Mouse (Mus musculus) testis, adult 2 months (tissue): ENCODE results near the gene Mtg2. TPM values are rescaled to one million over a fixed set of nuclear protein-coding genes. Genes with fewer than 3 reads are reported as not detected.

Experiments used
- H3K27ac ChIP-seq: fragments of 200-500 bp; 2 replicates; pipeline ENCODE4 v1.5.1; 2012; ENCODE audit warnings: low read depth, low read length; ENCODE audit not compliant: control insufficient read depth, insufficient read depth
- H3K27me3 ChIP-seq: fragments of 200-500 bp; 2 replicates; pipeline ENCODE4 v1.6.1; 2012; ENCODE audit warnings: mild to moderate bottlenecking, low read length, moderate library complexity; ENCODE audit not compliant: control insufficient read depth, insufficient read depth
- H3K36me3 ChIP-seq: fragments of 200-500 bp; 2 replicates; pipeline ENCODE4 v1.6.1; 2012; ENCODE audit warnings: mild to moderate bottlenecking, low read length; ENCODE audit not compliant: control insufficient read depth, insufficient read depth
- H3K4me1 ChIP-seq: fragments of 200-500 bp; 2 replicates; pipeline ENCODE4 v1.6.1; 2012; ENCODE audit warnings: low read length; ENCODE audit not compliant: control insufficient read depth, insufficient read depth
- H3K4me3 ChIP-seq: fragments of 200-500 bp; 2 replicates; pipeline ENCODE4 v1.5.1; 2012; ENCODE audit warnings: low read depth, mild to moderate bottlenecking, low read length, moderate library complexity, mixed read lengths; ENCODE audit not compliant: control insufficient read depth
- CTCF ChIP-seq: fragments of 200-500 bp; IDR thresholded peaks from 2 replicates; pipeline ENCODE4 v1.5.1; 2012; ENCODE audit warnings: low read depth, mild to moderate bottlenecking, inconsistent platforms, low read length, moderate library complexity; ENCODE audit not compliant: control insufficient read depth, insufficient read depth, insufficient replicate concordance
- POLR2A ChIP-seq: fragments of 200-500 bp; IDR thresholded peaks from 2 replicates; pipeline ENCODE4 v1.6.1; 2012; ENCODE audit warnings: low read depth, mild to moderate bottlenecking, inconsistent platforms, low read length, moderate library complexity; ENCODE audit not compliant: control insufficient read depth
- polyA plus RNA-seq: library from polyadenylated mRNA; depleted of rRNA; stranded (reverse); fragments of >200 nt; gene quantifications from 2 replicates; pipeline ENCODE4 v1.2.3, GENCODE M21; 2012

The Mtg2 gene
- polyA plus RNA-seq, 1 experiment, result 7.8 TPM

DNA sequence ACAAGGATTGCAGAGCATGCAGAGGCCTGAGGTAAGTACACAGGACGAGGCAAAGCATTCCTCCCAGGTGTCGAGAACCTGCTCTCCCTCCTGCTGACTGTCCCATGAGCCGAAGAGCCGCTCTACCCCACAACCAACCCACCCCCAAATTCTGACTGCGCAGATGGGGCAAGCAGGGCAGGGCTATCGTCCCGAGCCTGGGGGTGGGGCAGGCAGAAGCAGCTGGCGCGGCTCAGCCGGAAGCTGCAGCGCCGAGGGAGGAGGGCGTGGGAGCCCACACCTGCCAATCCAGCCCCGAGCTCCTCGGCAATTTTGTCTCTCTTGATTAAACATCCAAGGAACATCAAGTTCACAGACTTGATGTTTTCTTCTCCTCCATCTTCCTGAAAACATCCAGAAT, 29.1 kb downstream of the Mtg2 start:
- Histone ChIP-seq H3K4me3 (no peak overlapping the region), H3K36me3 (no peaks in the 10 kb centered on the region), H3K27me3 (no peaks in the 10 kb centered on the region), H3K4me1 (peaks cover 11% of the 10 kb centered on the region), H3K27ac (no peak overlapping the region)
- TF ChIP-seq CTCF (no peak), POLR2A (no peak)

GRCm38 (mm10) chr2:180103151-180103977, 33.0 kb downstream of the Mtg2 start:
- H3K4me3 ChIP-seq, result peak overlapping the region; percentile 46
- no peaks in the 10 kb centered on the region for H3K27me3 ChIP-seq
- no peak for TF ChIP-seq POLR2A
- TF ChIP-seq CTCF, result no peak
- H3K4me1 ChIP-seq, result peaks cover 19% of the 10 kb centered on the region
- H3K36me3 ChIP-seq, result no peaks in the 10 kb centered on the region
- no peak overlapping the region for H3K27ac ChIP-seq

GRCm38 (mm10) chr2:180103978-180104658, 33.7 kb downstream of the Mtg2 start, which contains the start of gene Hrh3:
Gene Hrh3 (minus strand): TSS chr2:180104488.
- Histone ChIP-seq H3K4me1 (peaks cover 19% of the 10 kb centered on the region), H3K36me3 (no peaks in the 10 kb centered on the region), H3K27me3 (no peaks in the 10 kb centered on the region), H3K4me3 (peak within 1 kb of the TSS; percentile 46), H3K27ac (no peak within 1 kb of the TSS)
- TF ChIP-seq POLR2A (no peak), CTCF (no peak)

GRCm38 (mm10) chr2:180104659-180105377, 34.4 kb downstream of the Mtg2 start:
- no peak overlapping the region for H3K27ac ChIP-seq
- no peaks in the 10 kb centered on the region for H3K36me3 ChIP-seq
- H3K4me1 ChIP-seq, result peaks cover 19% of the 10 kb centered on the region
- no peak for TF ChIP-seq POLR2A
- no peak for TF ChIP-seq CTCF
- H3K27me3 ChIP-seq, result no peaks in the 10 kb centered on the region
- H3K4me3 ChIP-seq, result 0 out of 2 replicates have a peak overlapping the region, but pooled peaks have one; percentile 6

DNA sequence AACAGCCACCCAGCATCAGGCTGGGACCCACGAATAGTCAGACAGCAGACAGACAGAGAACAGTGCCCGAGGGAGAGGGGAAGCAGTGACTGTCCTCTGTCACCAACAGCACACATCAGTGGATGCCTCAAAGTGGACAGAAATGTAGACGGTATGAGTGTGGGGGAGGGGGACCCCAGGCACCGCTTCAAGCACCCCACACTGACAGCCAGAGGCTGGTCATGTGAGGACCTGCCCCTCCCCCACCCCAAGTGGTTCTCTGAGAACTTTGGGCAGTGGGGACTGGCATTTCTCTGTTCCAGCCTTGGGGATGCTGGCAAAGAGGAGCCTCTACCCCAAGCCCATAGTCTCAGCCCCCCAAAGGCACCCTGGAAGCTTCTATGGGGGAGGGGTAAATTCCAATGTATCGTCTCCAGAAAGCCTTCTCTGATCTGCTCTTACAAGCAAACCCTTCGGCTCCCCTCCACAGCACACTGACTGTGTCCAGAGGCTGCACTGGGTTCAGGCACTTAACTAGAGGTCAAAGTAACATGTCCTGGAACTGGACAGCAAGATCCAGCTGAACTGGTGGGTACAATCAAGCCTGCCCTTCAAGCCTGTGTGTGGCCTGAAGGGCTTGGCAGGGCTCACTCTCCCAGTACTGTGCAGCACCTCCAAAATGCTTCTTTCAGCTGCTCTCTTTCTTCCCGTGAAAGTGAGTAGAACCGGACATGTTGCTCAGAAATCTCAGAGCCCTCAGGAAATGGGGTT, 35.2 kb downstream of the Mtg2 start:
- Histone ChIP-seq H3K36me3 (no peaks in the 10 kb centered on the region), H3K4me1 (peaks cover 19% of the 10 kb centered on the region), H3K4me3 (no peak overlapping the region), H3K27me3 (no peaks in the 10 kb centered on the region), H3K27ac (no peak overlapping the region)
- no peak for TF ChIP-seq POLR2A
- no peak for TF ChIP-seq CTCF

GRCm38 (mm10) chr2:180107081-180107480, 36.7 kb downstream of the Mtg2 start:
- Histone ChIP-seq H3K27me3 (no peaks in the 10 kb centered on the region), H3K36me3 (no peaks in the 10 kb centered on the region), H3K27ac (no peak overlapping the region), H3K4me1 (peaks cover 19% of the 10 kb centered on the region), H3K4me3 (no peak overlapping the region)
- no peak for TF ChIP-seq CTCF
- no peak for TF ChIP-seq POLR2A

DNA sequence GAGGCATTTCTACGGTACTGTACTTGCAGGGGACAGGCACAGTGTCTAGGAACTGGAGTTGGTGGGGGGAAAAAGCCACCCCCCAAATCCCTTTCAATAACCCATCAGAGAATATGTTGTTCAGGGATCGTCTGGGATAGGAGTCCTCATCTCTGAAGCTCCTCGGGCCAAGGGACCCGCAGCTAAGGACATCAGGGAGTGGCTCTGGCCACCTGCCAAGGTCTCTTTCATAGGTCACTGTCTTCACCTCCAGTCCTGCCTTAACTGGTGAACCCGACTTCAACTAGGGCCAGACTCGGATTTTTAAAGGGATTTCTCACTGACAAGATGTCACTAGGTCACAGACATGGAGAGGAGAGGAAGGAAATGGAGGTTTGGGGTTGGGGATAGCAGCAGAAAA, 37.9 kb downstream of the Mtg2 start:
- TF ChIP-seq POLR2A, result no peak
- TF ChIP-seq CTCF, result no peak
- no peak overlapping the region for H3K27ac ChIP-seq
- peaks cover 16% of the 10 kb centered on the region for H3K4me1 ChIP-seq
- H3K27me3 ChIP-seq, result no peaks in the 10 kb centered on the region
- no peak overlapping the region for H3K4me3 ChIP-seq
- no peaks in the 10 kb centered on the region for H3K36me3 ChIP-seq
